Mouse (Mus musculus) heart, embryonic 12.5 days (tissue): ENCODE measurements around the gene Abca2. TPM values are rescaled to one million over a fixed set of nuclear protein-coding genes. Genes with fewer than 3 reads are reported as not detected.

Source experiments
- ATAC-seq: fragments of 200-750 bp; cut with Nextera tagmentation; 2 replicates; pipeline ENCODE4 v1.8.0; 2017; ENCODE audit warnings: moderate TSS enrichment, moderate library complexity; ENCODE audit not compliant: insufficient number of reproducible peaks, low FRiP score
- H3K27ac ChIP-seq: fragments of 300-500 bp; sonication (generic); 2 replicates; pipeline ENCODE4 v1.5.1; 2016; ENCODE audit warnings: mild to moderate bottlenecking, moderate library complexity; ENCODE audit not compliant: poor library complexity, severe bottlenecking
- H3K27me3 ChIP-seq: fragments of 300-500 bp; sonication (generic); replicated peaks from 2 replicates; pipeline ENCODE4 v1.6.1; 2016; ENCODE audit warnings: mild to moderate bottlenecking, moderate library complexity
- H3K36me3 ChIP-seq: fragments of 300-500 bp; sonication (generic); 2 replicates; pipeline ENCODE4 v1.6.1; 2016; ENCODE audit warnings: mild to moderate bottlenecking, moderate library complexity
- H3K4me1 ChIP-seq: fragments of 300-500 bp; sonication (generic); replicated peaks from 2 replicates; pipeline ENCODE4 v1.6.1; 2016; ENCODE audit warnings: mild to moderate bottlenecking
- H3K4me2 ChIP-seq: fragments of 300-500 bp; sonication (generic); 2 replicates; pipeline ENCODE4 v1.6.1; 2016; ENCODE audit warnings: mild to moderate bottlenecking, moderate library complexity
- H3K4me3 ChIP-seq: fragments of 300-500 bp; sonication (generic); 2 replicates; pipeline ENCODE4 v1.5.1; 2016; ENCODE audit warnings: mild to moderate bottlenecking
- H3K9ac ChIP-seq: fragments of 300-500 bp; sonication (generic); 2 replicates; pipeline ENCODE4 v1.6.1; 2016; ENCODE audit warnings: mild to moderate bottlenecking, moderate library complexity
- H3K9me3 ChIP-seq: fragments of 300-500 bp; sonication (generic); replicated peaks from 2 replicates; pipeline ENCODE4 v1.6.1; 2016; ENCODE audit warnings: mild to moderate bottlenecking, moderate library complexity
- whole genome bisulfite sequencing: fragments of 180-500 bp; shearing (Covaris S2); methylation state at CpG from one replicate; pipeline ENCODE4 v1.1.7; 2016; 5-methylcytosine and 5-hydroxymethylcytosine counted together
- polyA plus RNA-seq: library from polyadenylated mRNA; unstranded; fragments of >200 nt; fragmentation: Nextera tagmentation; extraction: Ambion mirVana; gene quantifications from 2 replicates; pipeline ENCODE4 v1.2.1, GENCODE M21; 2016

Abca2 gene
- polyA plus RNA-seq, 1 experiment from 2014 or later, result 5.0 TPM

- H3K9ac ChIP-seq, result no peak overlapping the region
- H3K27me3 ChIP-seq, result no peaks in the 10 kb centered on the region
- no peaks in the 10 kb centered on the region for H3K36me3 ChIP-seq
- H3K27ac ChIP-seq, result no peak overlapping the region
- H3K4me2 ChIP-seq, result no peak overlapping the region
- no peak for ATAC-seq
- WGBS, result 81% methylated on average over 2 of the region's 2 CpGs
- no peaks in the 10 kb centered on the region for H3K9me3 ChIP-seq
- peaks cover 36% of the 10 kb centered on the region for H3K4me1 ChIP-seq
- no peak overlapping the region for H3K4me3 ChIP-seq
These were observed 36.8 kb downstream of the Abca2 start for GRCm38 (mm10) chr2:25465256-25465655.

GRCm38 (mm10) chr2:25465816-25466635 lies 37.5 kb downstream of the Abca2 start:
- H3K27me3 ChIP-seq, result no peaks in the 10 kb centered on the region
- peaks cover 34% of the 10 kb centered on the region for H3K4me1 ChIP-seq
- H3K27ac ChIP-seq, result no peak overlapping the region
- no peak for ATAC-seq
- H3K9ac ChIP-seq, result no peak overlapping the region
- no peak overlapping the region for H3K4me3 ChIP-seq
- H3K36me3 ChIP-seq, result no peaks in the 10 kb centered on the region
- no peak overlapping the region for H3K4me2 ChIP-seq
- WGBS, result 45% methylated on average over 10 of the region's 10 CpGs
- H3K9me3 ChIP-seq, result no peaks in the 10 kb centered on the region

GRCm38 (mm10) chr2:25467606-25468303 lies 39.3 kb downstream of the Abca2 start:
- Histone ChIP-seq H3K4me3 (no peak overlapping the region), H3K4me2 (no peak overlapping the region), H3K36me3 (no peaks in the 10 kb centered on the region), H3K9ac (no peak overlapping the region), H3K27ac (no peak overlapping the region), H3K9me3 (no peaks in the 10 kb centered on the region), H3K27me3 (no peaks in the 10 kb centered on the region), H3K4me1 (peaks cover 29% of the 10 kb centered on the region)
- WGBS, result 63% methylated on average over 14 of the region's 14 CpGs
- ATAC-seq, result no peak

GRCm38 (mm10) chr2:25468962-25469915 lies 40.7 kb downstream of the Abca2 start:
- peaks cover 32% of the 10 kb centered on the region for H3K4me1 ChIP-seq
- peak; percentile 25; the same call in 1 of the 2 replicates for ATAC-seq
- no peak overlapping the region for H3K27ac ChIP-seq
- WGBS, result 72% methylated on average over 10 of the region's 10 CpGs
- H3K9me3 ChIP-seq, result no peaks in the 10 kb centered on the region
- H3K9ac ChIP-seq, result no peak overlapping the region
- H3K27me3 ChIP-seq, result no peaks in the 10 kb centered on the region
- no peak overlapping the region for H3K4me2 ChIP-seq
- no peaks in the 10 kb centered on the region for H3K36me3 ChIP-seq
- H3K4me3 ChIP-seq, result no peak overlapping the region

- Histone ChIP-seq H3K4me2 (no peak within 1 kb of the TSS), H3K27ac (no peak within 1 kb of the TSS), H3K27me3 (no peaks in the 10 kb centered on the region; the same call in 1 of the 2 replicates), H3K9ac (no peak within 1 kb of the TSS), H3K9me3 (no peaks in the 10 kb centered on the region), H3K4me3 (no peak within 1 kb of the TSS), H3K36me3 (no peaks in the 10 kb centered on the region), H3K4me1 (peaks cover 32% of the 10 kb centered on the region)
- ATAC-seq, result no peak
- 33% methylated on average over 6 of the region's 6 CpGs for WGBS
These were observed 41.5 kb downstream of the Abca2 start, which contains the start of gene Ptgds for GRCm38 (mm10) chr2:25469969-25470368. TSS of gene Ptgds (minus strand) at chr2:25470046.

GRCm38 (mm10) chr2:25472550-25472949 lies 44.0 kb downstream of the Abca2 start:
- peaks cover 25% of the 10 kb centered on the region for H3K4me1 ChIP-seq
- H3K4me3 ChIP-seq, result no peak overlapping the region
- no peak for ATAC-seq
- H3K9me3 ChIP-seq, result no peaks in the 10 kb centered on the region
- H3K36me3 ChIP-seq, result no peaks in the 10 kb centered on the region
- peaks cover 3% of the 10 kb centered on the region for H3K27me3 ChIP-seq
- 68% methylated on average over 2 of the region's 2 CpGs for WGBS
- H3K27ac ChIP-seq, result no peak overlapping the region
- no peak overlapping the region for H3K9ac ChIP-seq
- no peak overlapping the region for H3K4me2 ChIP-seq

GRCm38 (mm10) chr2:25477541-25477940 lies 49.0 kb downstream of the Abca2 start:
- 0 out of 2 replicates have a peak, but pooled peaks cover 3% of the 10 kb centered on the region for H3K4me1 ChIP-seq
- no peak for ATAC-seq
- no peak overlapping the region for H3K27ac ChIP-seq
- H3K9ac ChIP-seq, result no peak overlapping the region
- peaks cover 16% of the 10 kb centered on the region for H3K27me3 ChIP-seq
- no peaks in the 10 kb centered on the region for H3K9me3 ChIP-seq
- no peaks in the 10 kb centered on the region for H3K36me3 ChIP-seq
- H3K4me3 ChIP-seq, result no peak overlapping the region
- WGBS, result 82% methylated on average over 8 of the region's 8 CpGs
- no peak overlapping the region for H3K4me2 ChIP-seq

GRCm38 (mm10) chr2:25477967-25478675 lies 49.6 kb downstream of the Abca2 start:
- no peak overlapping the region for H3K9ac ChIP-seq
- no peak overlapping the region for H3K4me3 ChIP-seq
- no peak overlapping the region for H3K4me2 ChIP-seq
- H3K36me3 ChIP-seq, result no peaks in the 10 kb centered on the region
- peaks cover 16% of the 10 kb centered on the region for H3K27me3 ChIP-seq
- 87% methylated on average over 3 of the region's 3 CpGs for WGBS
- no peaks in the 10 kb centered on the region for H3K9me3 ChIP-seq
- H3K27ac ChIP-seq, result no peak overlapping the region
- 0 out of 2 replicates have a peak, but pooled peaks cover 3% of the 10 kb centered on the region for H3K4me1 ChIP-seq
- no peak for ATAC-seq

GRCm38 (mm10) chr2:25479551-25480311 lies 51.2 kb downstream of the Abca2 start:
- ATAC-seq, result no peak
- H3K4me2 ChIP-seq, result no peak overlapping the region
- peaks cover 27% of the 10 kb centered on the region for H3K27me3 ChIP-seq
- no peak overlapping the region for H3K27ac ChIP-seq
- H3K4me3 ChIP-seq, result no peak overlapping the region
- 67% methylated on average over 10 of the region's 10 CpGs for WGBS
- no peaks in the 10 kb centered on the region for H3K4me1 ChIP-seq
- H3K9me3 ChIP-seq, result no peaks in the 10 kb centered on the region
- H3K36me3 ChIP-seq, result no peaks in the 10 kb centered on the region
- H3K9ac ChIP-seq, result no peak overlapping the region

GRCm38 (mm10) chr2:25480541-25480940 lies 52.0 kb downstream of the Abca2 start:
- Histone ChIP-seq H3K4me3 (no peak overlapping the region), H3K4me2 (no peak overlapping the region), H3K36me3 (no peaks in the 10 kb centered on the region), H3K9me3 (no peaks in the 10 kb centered on the region), H3K9ac (no peak overlapping the region), H3K4me1 (no peaks in the 10 kb centered on the region), H3K27ac (no peak overlapping the region), H3K27me3 (peaks cover 27% of the 10 kb centered on the region)
- WGBS, result 73% methylated on average over 1 of the region's 1 CpGs
- no peak for ATAC-seq
